Mouse (Mus musculus) cortical plate, adult 2 months (tissue): ENCODE data around the gene Rsph6a.

Source experiments
- CTCF ChIP-seq: fragments of 200-500 bp; IDR thresholded peaks from 2 replicates; pipeline ENCODE4 v1.5.1; 2011; ENCODE audit warnings: mild to moderate bottlenecking, control low read depth, low read length; ENCODE audit not compliant: insufficient read depth; ENCODE audit errors: extremely low read depth
- POLR2A ChIP-seq: fragments of 200-500 bp; IDR thresholded peaks from 2 replicates; pipeline ENCODE4 v1.6.1; 2011; ENCODE audit warnings: mild to moderate bottlenecking, low read length, control low read depth; ENCODE audit not compliant: insufficient read depth; ENCODE audit errors: extremely low read depth

DNA sequence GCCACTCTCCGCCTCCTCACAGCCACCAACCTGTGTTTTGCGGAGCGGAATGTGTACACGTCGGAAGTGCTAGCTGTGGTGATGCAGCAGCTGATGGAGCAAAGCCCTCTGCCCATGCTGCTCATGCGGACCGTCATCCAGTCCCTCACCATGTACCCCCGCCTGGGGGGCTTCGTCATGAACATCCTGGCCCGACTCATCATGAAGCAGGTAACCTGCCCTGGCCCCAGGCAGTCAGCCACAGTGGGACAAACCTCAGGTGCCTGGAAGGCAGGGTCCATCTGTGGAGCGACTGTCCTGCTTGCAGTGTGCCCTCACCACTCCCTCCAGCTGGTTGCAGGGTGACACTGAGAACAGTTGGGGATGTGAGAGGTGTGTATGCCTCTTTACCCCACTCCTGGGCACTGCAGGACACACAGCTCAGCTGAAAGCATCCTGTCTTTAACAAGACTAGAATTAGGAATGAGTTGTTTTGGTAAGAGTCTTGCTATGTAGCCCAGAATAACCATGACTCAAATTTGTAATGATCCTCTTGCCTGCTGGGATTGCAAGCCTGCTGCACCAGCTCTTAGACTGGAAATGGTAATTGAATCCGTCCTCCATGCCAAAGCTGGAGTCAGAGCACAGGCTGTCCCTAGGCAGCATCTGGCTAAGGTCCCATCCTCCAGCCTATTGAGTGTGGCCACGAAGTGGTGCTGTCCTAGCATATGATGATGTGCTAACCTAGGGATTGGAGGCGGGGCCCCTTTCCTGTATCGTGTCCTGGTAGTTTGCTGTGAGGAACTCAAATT is 1.9 kb upstream of the Rsph6a start:
- TF ChIP-seq POLR2A, result peak; percentile 23; the same call in 1 of the 2 replicates
- TF ChIP-seq CTCF, result no peak
